Mouse (Mus musculus): ENCODE data around the gene Tmem259. TPM values are rescaled to one million over a fixed set of nuclear protein-coding genes. Genes with fewer than 3 reads are reported as not detected.
A peak's percentile ranks its signal among the peaks of the same experiment; 100 is the strongest.

Tmem259 gene
- polyA plus RNA-seq, 2 experiments = 5.9 to 59.7 TPM

- Histone ChIP-seq H3K9me3 (ENCODE audit: control insufficient read depth, low read length) (peaks cover 13% of the 10 kb centered on the region), H3K4me1 (replicated peaks; ENCODE audit: control insufficient read depth in 2 of 2, insufficient read depth in 2 of 2, low read length in 1 of 2) (no peaks in the 10 kb centered on the region), H3K4me3 (ENCODE audit: insufficient read depth in 1 of 2, low read depth in 2 of 2, low read length in 2 of 2) (no peak overlapping the region), H3K27me3 (ENCODE audit: control insufficient read depth, insufficient read depth, low read length) (peaks cover 22% of the 10 kb centered on the region), H3K4me2 (ENCODE audit: low read depth) (no peak overlapping the region), H3K9ac (replicated peaks) (no peak overlapping the region), H3K27ac (no peak overlapping the region), H3K36me3 (replicated peaks; ENCODE audit: control insufficient read depth, insufficient read depth, low read depth) (peaks cover 37% of the 10 kb centered on the region)
- DNase-seq (ENCODE audit: low read depth in 3 of 3, low spot score in 3 of 3) (no peak), ATAC-seq (ENCODE audit: insufficient read depth) (no peak)
- WGBS (ENCODE audit: insufficient replicate concordance) = 66% methylated on average over 8 of the region's 8 CpGs
- no peak for TF ChIP-seq EP300 (IDR thresholded peaks at IDR 0.05; ENCODE audit: low read depth)
- TF ChIP-seq CTCF (IDR thresholded peaks at IDR 0.05; ENCODE audit: low read depth) = no peak
Measured at GRCm38 (mm10) chr10:79974668-79975067, 9.5 kb downstream of the Tmem259 start.

- no peak for DNase-seq (ENCODE audit: low read depth in 3 of 3, low spot score in 3 of 3)
- Histone ChIP-seq H3K9me3 (ENCODE audit: control insufficient read depth, low read length) (peaks cover 13% of the 10 kb centered on the region), H3K27ac (no peak overlapping the region), H3K4me3 (ENCODE audit: insufficient read depth in 1 of 2, low read depth in 2 of 2, low read length in 2 of 2) (no peak overlapping the region), H3K9ac (replicated peaks) (no peak overlapping the region), H3K36me3 (replicated peaks; ENCODE audit: control insufficient read depth, insufficient read depth, low read depth) (peaks cover 35% of the 10 kb centered on the region), H3K4me2 (ENCODE audit: low read depth) (no peak overlapping the region), H3K27me3 (ENCODE audit: control insufficient read depth, insufficient read depth, low read length) (peaks cover 22% of the 10 kb centered on the region), H3K4me1 (replicated peaks; ENCODE audit: control insufficient read depth in 2 of 2, insufficient read depth in 2 of 2, low read length in 1 of 2) (no peaks in the 10 kb centered on the region)
- WGBS (ENCODE audit: insufficient replicate concordance) = 90% methylated on average over 21 of the region's 21 CpGs
- TF ChIP-seq CTCF (IDR thresholded peaks at IDR 0.05; ENCODE audit: low read depth) (no peak), EP300 (IDR thresholded peaks at IDR 0.05; ENCODE audit: low read depth) (no peak)
- ATAC-seq (ENCODE audit: insufficient read depth) = no peak
Measured at GRCm38 (mm10) chr10:79974087-79974486, 10.0 kb downstream of the Tmem259 start.

DNA sequence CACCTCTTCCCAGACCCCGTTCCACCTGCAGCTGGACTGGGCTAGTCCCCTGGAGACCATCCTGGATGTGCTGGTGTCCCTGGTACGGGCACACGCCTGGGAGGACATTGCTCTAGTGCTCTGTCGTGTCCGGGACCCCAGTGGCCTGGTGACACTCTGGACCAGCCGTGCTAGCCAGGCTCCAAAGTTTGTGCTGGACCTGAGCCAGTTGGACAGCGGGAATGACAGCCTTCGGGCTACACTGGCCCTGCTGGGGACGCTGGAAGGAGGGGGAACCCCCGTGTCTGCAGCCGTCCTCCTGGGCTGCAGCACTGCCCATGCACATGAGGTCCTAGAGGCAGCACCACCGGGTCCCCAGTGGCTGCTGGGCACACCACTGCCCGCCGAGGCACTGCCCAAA, 11.3 kb downstream of the Tmem259 start:
- no peak overlapping the region for H3K27ac ChIP-seq
- H3K36me3 ChIP-seq (replicated peaks; ENCODE audit: control insufficient read depth, insufficient read depth, low read depth) = peaks cover 26% of the 10 kb centered on the region
- no peak for ATAC-seq (ENCODE audit: insufficient read depth)
- no peak overlapping the region for H3K9ac ChIP-seq (replicated peaks)
- no peak overlapping the region for H3K4me3 ChIP-seq (ENCODE audit: insufficient read depth in 1 of 2, low read depth in 2 of 2, low read length in 2 of 2)
- H3K27me3 ChIP-seq (ENCODE audit: control insufficient read depth, insufficient read depth, low read length) = peaks cover 22% of the 10 kb centered on the region
- WGBS (ENCODE audit: insufficient replicate concordance) = 53% methylated on average over 14 of the region's 14 CpGs
- no peaks in the 10 kb centered on the region for H3K4me1 ChIP-seq (replicated peaks; ENCODE audit: control insufficient read depth in 2 of 2, insufficient read depth in 2 of 2, low read length in 1 of 2)
- no peak overlapping the region for H3K4me2 ChIP-seq (ENCODE audit: low read depth)
- TF ChIP-seq EP300 (IDR thresholded peaks at IDR 0.05; ENCODE audit: low read depth) (no peak), CTCF (IDR thresholded peaks at IDR 0.05; ENCODE audit: low read depth) (no peak)
- peaks cover 13% of the 10 kb centered on the region for H3K9me3 ChIP-seq (ENCODE audit: control insufficient read depth, low read length)
- DNase-seq (ENCODE audit: low read depth in 3 of 3, low spot score in 3 of 3) = no peak

DNA sequence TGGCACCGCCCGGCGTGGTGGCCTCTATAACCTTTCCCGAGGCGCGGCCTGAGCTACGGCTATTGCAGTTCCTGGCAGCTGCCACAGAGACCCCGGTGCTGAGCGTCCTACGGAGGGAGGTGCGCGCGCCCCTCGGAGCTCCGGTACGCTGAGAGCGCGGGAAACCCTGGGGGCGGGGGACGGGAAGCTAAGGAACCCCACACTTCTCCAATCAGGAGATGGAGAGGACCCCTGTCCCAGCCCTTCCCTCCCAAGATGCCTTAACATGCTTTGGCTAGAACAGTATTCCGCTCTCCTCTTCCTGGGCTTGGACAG, 13.0 kb downstream of the Tmem259 start:
- no peak overlapping the region; a peak in 1 of 4 replicates for H3K4me3 ChIP-seq (ENCODE audit: insufficient read depth in 1 of 2, low read depth in 2 of 2, low read length in 2 of 2)
- ATAC-seq (ENCODE audit: insufficient read depth) = no peak
- 4% methylated on average over 21 of the region's 21 CpGs for WGBS (ENCODE audit: insufficient replicate concordance)

GRCm38 (mm10) chr10:79970415-79971182, 13.5 kb downstream of the Tmem259 start, which contains the start of gene Grin3b:
Grin3b (plus strand) TSS chr10:79970715.
- H3K27me3 ChIP-seq (ENCODE audit: control insufficient read depth, insufficient read depth, low read length) = peaks cover 22% of the 10 kb centered on the region
- ATAC-seq (ENCODE audit: insufficient read depth) (no peak), DNase-seq (ENCODE audit: low read depth in 3 of 3, low spot score in 3 of 3) (no peak)
- no peaks in the 10 kb centered on the region for H3K9me3 ChIP-seq (ENCODE audit: control insufficient read depth, low read length)
- H3K4me3 ChIP-seq (ENCODE audit: insufficient read depth in 1 of 2, low read depth in 2 of 2, low read length in 2 of 2) = no peak within 1 kb of the TSS; a peak in 1 of 4 replicates
- TF ChIP-seq CTCF (IDR thresholded peaks at IDR 0.05; ENCODE audit: low read depth) (no peak), EP300 (IDR thresholded peaks at IDR 0.05; ENCODE audit: low read depth) (no peak)
- H3K4me2 ChIP-seq (ENCODE audit: low read depth) = peak within 1 kb of the TSS; percentile 28; the same call in 1 of the 2 replicates
- H3K27ac ChIP-seq = no peak within 1 kb of the TSS
- H3K36me3 ChIP-seq (replicated peaks; ENCODE audit: control insufficient read depth, insufficient read depth, low read depth) = peaks cover 14% of the 10 kb centered on the region
- WGBS (ENCODE audit: insufficient replicate concordance) = 8% methylated on average over 47 of the region's 47 CpGs
- no peaks in the 10 kb centered on the region for H3K4me1 ChIP-seq (replicated peaks; ENCODE audit: control insufficient read depth in 2 of 2, insufficient read depth in 2 of 2, low read length in 1 of 2)
- H3K9ac ChIP-seq (replicated peaks) = no peak within 1 kb of the TSS

More for the DNA sequence above, 13.0 kb downstream of the Tmem259 start:
- Histone ChIP-seq H3K27ac (no peak overlapping the region), H3K9ac (replicated peaks) (no peak overlapping the region), H3K9me3 (ENCODE audit: control insufficient read depth, low read length) (peaks cover 2% of the 10 kb centered on the region), H3K27me3 (ENCODE audit: control insufficient read depth, insufficient read depth, low read length) (peaks cover 22% of the 10 kb centered on the region), H3K4me2 (ENCODE audit: low read depth) (peak overlapping the region; percentile 28; the same call in 1 of the 2 replicates), H3K36me3 (replicated peaks; ENCODE audit: control insufficient read depth, insufficient read depth, low read depth) (peaks cover 18% of the 10 kb centered on the region), H3K4me1 (replicated peaks; ENCODE audit: control insufficient read depth in 2 of 2, insufficient read depth in 2 of 2, low read length in 1 of 2) (no peaks in the 10 kb centered on the region)
- DNase-seq (ENCODE audit: low read depth in 3 of 3, low spot score in 3 of 3) = no peak
- no peak for TF ChIP-seq CTCF (IDR thresholded peaks at IDR 0.05; ENCODE audit: low read depth)
- no peak for TF ChIP-seq EP300 (IDR thresholded peaks at IDR 0.05; ENCODE audit: low read depth)
